Mouse (Mus musculus) embryonic facial prominence, embryonic 13.5 days (tissue): ENCODE data around the gene Trank1. TPM values are rescaled to one million over a fixed set of nuclear protein-coding genes. Genes with fewer than 3 reads are reported as not detected.
A peak's percentile ranks its signal among the peaks of the same experiment; 100 is the strongest.

Experiments used
- ATAC-seq: fragments of 200-750 bp; cut with Nextera tagmentation; 2 replicates; pipeline ENCODE4 v1.8.0; 2017; ENCODE audit warnings: low read depth; ENCODE audit not compliant: insufficient number of reproducible peaks, insufficient read depth, low FRiP score, low TSS enrichment
- H3K27ac ChIP-seq: fragments of 300-500 bp; sonication (generic); 2 replicates; pipeline ENCODE4 v1.5.1; 2015; ENCODE audit warnings: moderate library complexity, mild to moderate bottlenecking, inconsistent platforms
- H3K27me3 ChIP-seq: fragments of 300-500 bp; sonication (generic); 2 replicates; pipeline ENCODE4 v1.6.1; 2015; ENCODE audit warnings: mild to moderate bottlenecking, inconsistent platforms
- H3K36me3 ChIP-seq: fragments of 300-500 bp; sonication (generic); 2 replicates; pipeline ENCODE4 v1.6.1; 2015; ENCODE audit warnings: mild to moderate bottlenecking, inconsistent platforms
- H3K4me1 ChIP-seq: fragments of 300-500 bp; sonication (generic); 2 replicates; pipeline ENCODE4 v1.6.1; 2015; ENCODE audit warnings: inconsistent platforms
- H3K4me2 ChIP-seq: fragments of 300-500 bp; sonication (generic); 2 replicates; pipeline ENCODE4 v1.6.1; 2015; ENCODE audit warnings: moderate library complexity, mild to moderate bottlenecking, inconsistent platforms
- H3K4me3 ChIP-seq: fragments of 300-500 bp; sonication (generic); 2 replicates; pipeline ENCODE4 v1.5.1; 2015; ENCODE audit warnings: mild to moderate bottlenecking, inconsistent platforms
- H3K9ac ChIP-seq: fragments of 300-500 bp; sonication (generic); 2 replicates; pipeline ENCODE4 v1.6.1; 2015; ENCODE audit warnings: mild to moderate bottlenecking, inconsistent platforms
- H3K9me3 ChIP-seq: fragments of 300-500 bp; sonication (generic); 2 replicates; pipeline ENCODE4 v1.6.1; 2016; ENCODE audit warnings: inconsistent platforms
- WGBS: fragments of 180-500 bp; shearing (Covaris S2); methylation state at CpG from one replicate; pipeline ENCODE4 v1.1.7; 2015; ENCODE audit warnings: mixed read lengths; 5-methylcytosine and 5-hydroxymethylcytosine counted together
- polyA plus RNA-seq: library from polyadenylated mRNA; unstranded; fragments of >200 nt; fragmentation: Nextera tagmentation; extraction: Ambion mirVana; gene quantifications from 2 replicates; pipeline ENCODE4 v1.2.1, GENCODE M21; 2015

The Trank1 gene
- polyA plus RNA-seq, 1 experiment from 2014 or later = 0.49 TPM

- no peak for ATAC-seq
- H3K36me3 ChIP-seq = no peaks in the 10 kb centered on the region
- H3K27me3 ChIP-seq = no peaks in the 10 kb centered on the region
- no peak overlapping the region for H3K9ac ChIP-seq
- peaks cover 10% of the 10 kb centered on the region for H3K4me1 ChIP-seq
- WGBS = 76% methylated on average over 2 of the region's 2 CpGs
- H3K27ac ChIP-seq = no peak overlapping the region
- no peaks in the 10 kb centered on the region for H3K9me3 ChIP-seq
- H3K4me3 ChIP-seq = no peak overlapping the region
- no peak overlapping the region for H3K4me2 ChIP-seq
These were observed 25.1 kb upstream of the Trank1 start for GRCm38 (mm10) chr9:111286468-111286867.

GRCm38 (mm10) chr9:111287956-111288355 lies 23.6 kb upstream of the Trank1 start:
- Histone ChIP-seq H3K9ac (no peak overlapping the region), H3K4me3 (no peak overlapping the region), H3K4me1 (peaks cover 10% of the 10 kb centered on the region), H3K27ac (no peak overlapping the region), H3K9me3 (no peaks in the 10 kb centered on the region), H3K36me3 (no peaks in the 10 kb centered on the region), H3K27me3 (no peaks in the 10 kb centered on the region), H3K4me2 (no peak overlapping the region)
- no peak for ATAC-seq
- 86% methylated on average over 4 of the region's 4 CpGs for WGBS

GRCm38 (mm10) chr9:111289294-111289831 lies 22.2 kb upstream of the Trank1 start:
- no peak for ATAC-seq
- H3K9ac ChIP-seq = no peak overlapping the region
- H3K4me2 ChIP-seq = peak overlapping the region; percentile 49
- no peaks in the 10 kb centered on the region for H3K27me3 ChIP-seq
- 45% methylated on average over 9 of the region's 9 CpGs for WGBS
- peak overlapping the region; percentile 16; the same call in 1 of the 2 replicates for H3K27ac ChIP-seq
- peak overlapping the region; percentile 16; the same call in 1 of the 2 replicates for H3K4me3 ChIP-seq
- H3K9me3 ChIP-seq = no peaks in the 10 kb centered on the region
- H3K36me3 ChIP-seq = no peaks in the 10 kb centered on the region
- peaks cover 10% of the 10 kb centered on the region for H3K4me1 ChIP-seq

- no peaks in the 10 kb centered on the region for H3K27me3 ChIP-seq
- peak overlapping the region; percentile 49 for H3K4me2 ChIP-seq
- H3K36me3 ChIP-seq = no peaks in the 10 kb centered on the region
- WGBS = 13% methylated on average over 21 of the region's 21 CpGs
- no peak overlapping the region for H3K9ac ChIP-seq
- no peaks in the 10 kb centered on the region for H3K9me3 ChIP-seq
- peak overlapping the region; percentile 16; the same call in 1 of the 2 replicates for H3K4me3 ChIP-seq
- no peak for ATAC-seq
- peaks cover 10% of the 10 kb centered on the region for H3K4me1 ChIP-seq
- no peak overlapping the region; the same call in 1 of the 2 replicates for H3K27ac ChIP-seq
These were observed 21.7 kb upstream of the Trank1 start for GRCm38 (mm10) chr9:111289832-111290339.

GRCm38 (mm10) chr9:111290539-111291100 lies 20.9 kb upstream of the Trank1 start:
- no peak overlapping the region for H3K4me2 ChIP-seq
- H3K27ac ChIP-seq = no peak overlapping the region
- no peak for ATAC-seq
- no peak overlapping the region for H3K9ac ChIP-seq
- no peaks in the 10 kb centered on the region for H3K36me3 ChIP-seq
- H3K4me1 ChIP-seq = peaks cover 10% of the 10 kb centered on the region
- no peaks in the 10 kb centered on the region for H3K9me3 ChIP-seq
- H3K4me3 ChIP-seq = no peak overlapping the region
- WGBS = 72% methylated on average over 11 of the region's 11 CpGs
- no peaks in the 10 kb centered on the region for H3K27me3 ChIP-seq

GRCm38 (mm10) chr9:111293234-111293633 lies 18.3 kb upstream of the Trank1 start:
- no peak overlapping the region for H3K9ac ChIP-seq
- no peaks in the 10 kb centered on the region for H3K27me3 ChIP-seq
- no peaks in the 10 kb centered on the region for H3K36me3 ChIP-seq
- H3K4me3 ChIP-seq = no peak overlapping the region
- no peaks in the 10 kb centered on the region for H3K9me3 ChIP-seq
- no peak for ATAC-seq
- peaks cover 10% of the 10 kb centered on the region for H3K4me1 ChIP-seq
- no peak overlapping the region for H3K27ac ChIP-seq
- no peak overlapping the region for H3K4me2 ChIP-seq
- 84% methylated on average over 4 of the region's 4 CpGs for WGBS

GRCm38 (mm10) chr9:111294911-111295310 lies 16.6 kb upstream of the Trank1 start:
- Histone ChIP-seq H3K27ac (no peak overlapping the region), H3K4me1 (peaks cover 3% of the 10 kb centered on the region; the same call in 1 of the 2 replicates), H3K9ac (no peak overlapping the region), H3K9me3 (no peaks in the 10 kb centered on the region), H3K27me3 (no peaks in the 10 kb centered on the region), H3K4me3 (no peak overlapping the region), H3K4me2 (no peak overlapping the region), H3K36me3 (no peaks in the 10 kb centered on the region)
- no peak for ATAC-seq
- WGBS = 95% methylated on average over 6 of the region's 6 CpGs

GRCm38 (mm10) chr9:111295323-111295722 lies 16.2 kb upstream of the Trank1 start:
- WGBS = 63% methylated on average over 2 of the region's 2 CpGs
- no peaks in the 10 kb centered on the region for H3K4me1 ChIP-seq
- H3K36me3 ChIP-seq = no peaks in the 10 kb centered on the region
- H3K27ac ChIP-seq = no peak overlapping the region
- H3K27me3 ChIP-seq = no peaks in the 10 kb centered on the region
- H3K9ac ChIP-seq = no peak overlapping the region
- ATAC-seq = no peak
- no peaks in the 10 kb centered on the region for H3K9me3 ChIP-seq
- H3K4me2 ChIP-seq = no peak overlapping the region
- no peak overlapping the region for H3K4me3 ChIP-seq

GRCm38 (mm10) chr9:111296433-111296832 lies 15.1 kb upstream of the Trank1 start:
- no peak for ATAC-seq
- no peak overlapping the region for H3K9ac ChIP-seq
- no peak overlapping the region for H3K4me3 ChIP-seq
- no peak overlapping the region for H3K27ac ChIP-seq
- no peaks in the 10 kb centered on the region for H3K4me1 ChIP-seq
- no peaks in the 10 kb centered on the region for H3K36me3 ChIP-seq
- H3K27me3 ChIP-seq = peaks cover 3% of the 10 kb centered on the region; the same call in 1 of the 2 replicates
- 76% methylated on average over 7 of the region's 7 CpGs for WGBS
- H3K4me2 ChIP-seq = no peak overlapping the region
- H3K9me3 ChIP-seq = no peaks in the 10 kb centered on the region

- peaks cover 4% of the 10 kb centered on the region; the same call in 1 of the 2 replicates for H3K27me3 ChIP-seq
- H3K4me2 ChIP-seq = no peak overlapping the region
- no peak for ATAC-seq
- 96% methylated on average over 2 of the region's 2 CpGs for WGBS
- H3K36me3 ChIP-seq = no peaks in the 10 kb centered on the region
- H3K27ac ChIP-seq = no peak overlapping the region
- H3K9me3 ChIP-seq = no peaks in the 10 kb centered on the region
- H3K9ac ChIP-seq = no peak overlapping the region
- H3K4me3 ChIP-seq = no peak overlapping the region
- no peaks in the 10 kb centered on the region for H3K4me1 ChIP-seq
These were observed 12.9 kb upstream of the Trank1 start for GRCm38 (mm10) chr9:111298606-111299005.

GRCm38 (mm10) chr9:111302196-111302831 lies 9.2 kb upstream of the Trank1 start:
- 75% methylated on average over 12 of the region's 12 CpGs for WGBS
- no peak overlapping the region for H3K4me2 ChIP-seq
- no peak overlapping the region for H3K4me3 ChIP-seq
- no peak overlapping the region for H3K9ac ChIP-seq
- no peak overlapping the region for H3K27ac ChIP-seq
- H3K9me3 ChIP-seq = no peaks in the 10 kb centered on the region
- no peaks in the 10 kb centered on the region for H3K4me1 ChIP-seq
- H3K27me3 ChIP-seq = peaks cover 4% of the 10 kb centered on the region
- no peaks in the 10 kb centered on the region for H3K36me3 ChIP-seq
- no peak for ATAC-seq

- 89% methylated on average over 6 of the region's 6 CpGs for WGBS
- H3K4me2 ChIP-seq = no peak overlapping the region
- H3K27ac ChIP-seq = no peak overlapping the region
- H3K4me3 ChIP-seq = no peak overlapping the region
- no peak overlapping the region for H3K9ac ChIP-seq
- no peak for ATAC-seq
- peaks cover 10% of the 10 kb centered on the region for H3K27me3 ChIP-seq
- no peaks in the 10 kb centered on the region for H3K4me1 ChIP-seq
- H3K9me3 ChIP-seq = no peaks in the 10 kb centered on the region
- H3K36me3 ChIP-seq = no peaks in the 10 kb centered on the region
These were observed 7.5 kb upstream of the Trank1 start for GRCm38 (mm10) chr9:111304036-111304435.
